ENCODE assay signal across 10 mouse cellular contexts in the genomic region with DNA sequence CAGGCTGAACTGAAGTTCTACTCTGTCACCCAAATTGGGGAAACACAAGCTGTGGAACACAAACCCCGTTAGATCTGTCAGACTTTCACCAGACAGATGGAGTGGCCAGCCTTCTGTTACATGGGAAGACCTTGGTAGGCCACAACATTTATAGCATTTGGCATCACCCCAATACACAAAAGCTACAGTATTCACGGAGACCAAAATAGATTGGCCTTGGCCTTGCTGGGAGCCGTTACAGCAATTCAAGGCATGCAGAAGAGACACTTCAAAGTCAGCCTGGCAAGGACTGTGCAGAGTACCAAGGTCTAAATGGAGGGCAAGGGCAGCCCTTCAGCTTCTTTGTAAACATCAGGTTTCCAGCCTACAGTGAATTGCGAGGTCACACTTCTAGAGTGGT.
DNase-seq lines count a peak whose midpoint lies in the region; ATAC-seq and TF ChIP-seq lines count a peak whose summit lies in the region.
"Had no signal": no experiment of that assay in that cellular context is flagged by ENCODE, and none has a peak within 500 bp of the region (broad histone marks: within the 10 kb centered on the region; RNA-seq: fewer than 3 reads in every experiment).

No protein-coding gene starts in this region.

- no peak overlapping the region for H3K27ac ChIP-seq in kidney, postnatal 0 days
- H3K27ac ChIP-seq in heart, embryonic 15.5 days: peak overlapping the region; percentile 91
- no peak overlapping the region for H3K27ac ChIP-seq in midbrain, embryonic 11.5 days (ENCODE audit: low read depth, low read length)
- H3K27ac ChIP-seq: hindbrain, embryonic 13.5 days; liver, embryonic 14.5 days had no signal

- no peaks in the 10 kb centered on the region for H3K27me3 ChIP-seq in kidney, postnatal 0 days (ENCODE audit: insufficient read depth, low read length)
- no peaks in the 10 kb centered on the region for H3K27me3 ChIP-seq in heart, embryonic 15.5 days
- no peaks in the 10 kb centered on the region for H3K27me3 ChIP-seq in myocyte (ENCODE audit: control insufficient read depth, insufficient read depth, insufficient read length)
- no peaks in the 10 kb centered on the region for H3K27me3 ChIP-seq in midbrain, embryonic 11.5 days (ENCODE audit: control insufficient read depth, insufficient read depth, low read length)
- H3K27me3 ChIP-seq: hindbrain, embryonic 13.5 days had no signal

- TF ChIP-seq CTCF in kidney, postnatal 0 days (IDR thresholded peaks at IDR 0.05; ENCODE audit: low read depth): no peak

- H3K9me3 ChIP-seq in kidney, postnatal 0 days (replicated peaks; ENCODE audit: low read length): no peaks in the 10 kb centered on the region
- H3K9me3 ChIP-seq in heart, embryonic 15.5 days (replicated peaks): no peaks in the 10 kb centered on the region
- no peaks in the 10 kb centered on the region for H3K9me3 ChIP-seq in midbrain, embryonic 11.5 days (ENCODE audit: control insufficient read depth, low read length)
- H3K9me3 ChIP-seq: hindbrain, embryonic 13.5 days had no signal

- DNase-seq in kidney, postnatal 0 days (ENCODE audit: low spot score): peak; percentile 19
- no peak for DNase-seq in kidney, adult 11 months
- DNase-seq in cerebellum, adult 9-10 months: peak; percentile 56
- no peak for DNase-seq in embryo, embryonic 9.5 days (ENCODE audit: extremely low spot score)
- no peak for DNase-seq in midbrain, embryonic 11.5 days (ENCODE audit: low spot score, missing footprints)
- no peak for DNase-seq in layer of hippocampus, adult 11-12 months (ENCODE audit: low spot score)

- H3K9ac ChIP-seq in kidney, postnatal 0 days (ENCODE audit: low read depth, low read length): no peak overlapping the region
- H3K9ac ChIP-seq in heart, embryonic 15.5 days: no peak overlapping the region
- H3K9ac ChIP-seq in midbrain, embryonic 11.5 days (ENCODE audit: low read length): no peak overlapping the region
- H3K9ac ChIP-seq: hindbrain, embryonic 13.5 days; liver, embryonic 14.5 days had no signal

- TF ChIP-seq POLR2A in myocyte (IDR thresholded peaks at IDR 0.05; ENCODE audit: insufficient read length, low read depth): no peak

- no peak for ATAC-seq in kidney, postnatal 0 days (replicated peaks; ENCODE audit: low FRiP score, low read depth)
- ATAC-seq in heart, embryonic 15.5 days (replicated peaks; ENCODE audit: insufficient number of reproducible peaks, insufficient read depth, low FRiP score, low read depth): peak; percentile 88
- ATAC-seq in midbrain, embryonic 11.5 days (ENCODE audit: low FRiP score): no peak

- H3K4me3 ChIP-seq in kidney, postnatal 0 days (replicated peaks; ENCODE audit: low read depth, low read length): no peak overlapping the region
- H3K4me3 ChIP-seq in heart, embryonic 15.5 days: no peak overlapping the region
- H3K4me3 ChIP-seq in myocyte: no peak overlapping the region
- no peak overlapping the region for H3K4me3 ChIP-seq in midbrain, embryonic 11.5 days (ENCODE audit: low read depth, low read length)
- H3K4me3 ChIP-seq: hindbrain, embryonic 13.5 days had no signal

- no peak overlapping the region for H3K4me2 ChIP-seq in kidney, postnatal 0 days (ENCODE audit: low read length)
- no peak overlapping the region for H3K4me2 ChIP-seq in heart, embryonic 15.5 days
- peak overlapping the region; percentile 26 for H3K4me2 ChIP-seq in myocyte (ENCODE audit: low read depth)
- H3K4me2 ChIP-seq in midbrain, embryonic 11.5 days: no peak overlapping the region
- H3K4me2 ChIP-seq: hindbrain, embryonic 13.5 days had no signal

- H3K4me1 ChIP-seq in kidney, postnatal 0 days (replicated peaks; ENCODE audit: insufficient read depth, low read length): no peaks in the 10 kb centered on the region
- H3K4me1 ChIP-seq in heart, embryonic 15.5 days (replicated peaks): peaks cover 20% of the 10 kb centered on the region
- H3K4me1 ChIP-seq in midbrain, embryonic 11.5 days (ENCODE audit: control insufficient read depth, insufficient read depth, low read length): no peaks in the 10 kb centered on the region
- H3K4me1 ChIP-seq: hindbrain, embryonic 13.5 days had no signal

- H3K36me3 ChIP-seq in kidney, postnatal 0 days (ENCODE audit: insufficient read depth, low read length): no peaks in the 10 kb centered on the region
- peaks cover 8% of the 10 kb centered on the region for H3K36me3 ChIP-seq in heart, embryonic 15.5 days
- no peaks in the 10 kb centered on the region for H3K36me3 ChIP-seq in myocyte (ENCODE audit: control insufficient read depth, insufficient read depth)
- no peaks in the 10 kb centered on the region for H3K36me3 ChIP-seq in midbrain, embryonic 11.5 days (ENCODE audit: control insufficient read depth, insufficient read depth, low read length)
- H3K36me3 ChIP-seq: hindbrain, embryonic 13.5 days had no signal

- H3ac ChIP-seq in myocyte (ENCODE audit: control insufficient read depth, insufficient read length): no peak overlapping the region

- 62% methylated on average over 4 of the region's 4 CpGs for WGBS in kidney, postnatal 0 days
- 36% methylated on average over 4 of the region's 4 CpGs for WGBS in heart, embryonic 15.5 days
- WGBS in midbrain, embryonic 11.5 days: 92% methylated on average over 4 of the region's 4 CpGs

- no peaks in the 10 kb centered on the region for H3K79me2 ChIP-seq in myocyte (ENCODE audit: control insufficient read depth, insufficient read depth)

TF ChIP-seq in myocyte, 11 proteins besides CTCF, POLR2A, EP300 and RAD21:
- TF ChIP-seq USF1 (IDR thresholded peaks at IDR 0.05; ENCODE audit: low read depth) (no peak), REST (IDR thresholded peaks at IDR 0.05; ENCODE audit: insufficient read depth, insufficient read length) (no peak), SRF (IDR thresholded peaks at IDR 0.05; ENCODE audit: control insufficient read depth, insufficient read length, low read depth) (no peak), E2F4 (IDR thresholded peaks at IDR 0.05; ENCODE audit: insufficient read depth) (no peak), MYOD1 (IDR thresholded peaks at IDR 0.05; ENCODE audit: control insufficient read depth in 1 of 3, insufficient read length in 2 of 3, low read depth in 2 of 3) (no peak), TCF3 (IDR thresholded peaks at IDR 0.05; ENCODE audit: insufficient read length, low read depth) (no peak), MYOG (IDR thresholded peaks at IDR 0.05; ENCODE audit: control insufficient read depth in 1 of 3, insufficient read depth in 1 of 3, insufficient read length in 2 of 3, low read depth in 2 of 3) (no peak), POLR2AphosphoS2 (IDR thresholded peaks at IDR 0.05; ENCODE audit: insufficient read length, low read depth) (no peak), MAX (IDR thresholded peaks at IDR 0.05; ENCODE audit: low read depth) (no peak), TCF12 (IDR thresholded peaks at IDR 0.05; ENCODE audit: insufficient read depth, poor library complexity, severe bottlenecking) (no peak), CEBPB (IDR thresholded peaks at IDR 0.05; ENCODE audit: insufficient read depth, poor library complexity, severe bottlenecking) (no peak)

Comparison
In these comparisons a context has a peak if more than half of its experiments do, and no peak if none do; other contexts are left out.
1. DNase-seq: peak in kidney, postnatal 0 days (single experiment) and cerebellum, adult 9-10 months (single experiment); none in kidney, adult 11 months (single experiment), embryo, embryonic 9.5 days (single experiment), midbrain, embryonic 11.5 days (single experiment) and layer of hippocampus, adult 11-12 months (single experiment).